Mouse (Mus musculus) left cerebral cortex, postnatal 14 days (tissue): ENCODE measurements around the gene Srsf4. TPM values are rescaled to one million over a fixed set of nuclear protein-coding genes. Genes with fewer than 3 reads are reported as not detected.

Experiments
- DNase-seq, 2 experiments: peaks; one replicate each; pipeline ENCODE4 v3.0.0; 2021 to 2022; ENCODE audit warnings: low spot score in 2 of 2, mixed read lengths in 1 of 2
- intact Hi-C: fragments of 180-260 bp; cut with DNase I; formaldehyde crosslinking; loops from one replicate; pipeline ENCODE4 v1.15.1; 2025
- total RNA-seq, 2 experiments: library from RNA; stranded (reverse); gene quantifications; 2 replicates each; pipeline ENCODE4 v1.2.3; 2021

The Srsf4 gene
- total RNA-seq, 2 experiments from 2014 or later, result 67.2 to 78.6 TPM

DNA sequence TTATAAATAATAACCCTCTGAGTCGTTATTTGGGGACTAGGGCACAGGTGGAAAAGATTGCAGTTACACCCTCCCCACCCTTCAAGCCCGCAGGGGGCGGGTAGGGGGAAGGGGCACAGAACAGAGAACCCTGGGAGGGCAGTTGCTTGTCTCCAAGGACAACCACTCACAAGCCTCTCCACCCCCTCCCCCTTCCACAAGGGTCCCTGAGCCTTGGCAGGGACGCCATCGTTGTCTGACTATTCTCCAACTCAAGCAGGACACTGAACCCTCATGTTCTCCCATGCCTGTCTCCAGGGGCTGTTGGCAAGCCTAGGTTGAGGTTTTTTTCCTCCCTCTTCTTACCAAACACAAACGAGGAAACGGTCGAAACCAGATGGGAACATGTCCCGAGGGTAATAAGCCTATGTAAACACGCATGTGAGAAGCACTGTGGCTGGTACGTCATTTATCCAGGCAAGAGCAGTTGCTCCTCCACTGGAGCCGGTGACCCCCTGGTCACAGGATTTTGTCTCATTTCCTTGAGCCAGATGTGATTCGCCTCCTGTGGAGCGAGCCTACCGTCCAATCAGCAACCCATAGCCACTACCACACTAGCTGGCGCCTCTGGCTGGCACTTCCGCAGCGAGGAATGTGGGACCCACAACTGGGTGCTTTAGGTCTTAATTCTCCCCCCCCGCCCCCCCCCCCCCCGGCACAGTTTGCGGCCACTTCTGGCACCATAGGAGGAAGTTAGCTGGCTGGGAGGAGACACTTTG lies 37.0 kb downstream of the Srsf4 start:
- no peak for DNase-seq
- intact Hi-C loops, result no loop called here

GRCm38 (mm10) chr4:131911521-131911920 lies 38.1 kb downstream of the Srsf4 start:
- intact Hi-C loops, result no loop called here
- no peak for DNase-seq

DNA sequence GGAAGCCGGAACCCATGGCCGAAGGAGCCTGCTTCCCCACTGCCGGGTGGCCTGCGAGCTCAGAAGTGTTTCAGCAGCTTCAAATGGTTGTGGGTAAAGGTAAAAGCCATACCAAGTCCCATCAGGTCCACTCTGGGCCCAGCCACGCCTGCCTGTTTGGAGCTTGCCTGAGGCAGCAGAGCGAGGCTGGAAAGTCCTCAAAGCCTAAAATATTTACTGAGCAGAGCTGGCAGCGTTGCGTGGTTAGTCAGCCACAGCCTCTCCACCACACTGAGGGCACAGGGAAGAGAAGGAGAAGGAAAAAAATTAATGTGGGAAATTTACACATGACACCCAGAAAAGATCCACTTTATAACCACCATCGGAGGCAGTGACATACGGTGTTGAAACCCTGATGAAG lies 40.1 kb downstream of the Srsf4 start:
- intact Hi-C loops, result no loop called here
- no peak for DNase-seq

DNA sequence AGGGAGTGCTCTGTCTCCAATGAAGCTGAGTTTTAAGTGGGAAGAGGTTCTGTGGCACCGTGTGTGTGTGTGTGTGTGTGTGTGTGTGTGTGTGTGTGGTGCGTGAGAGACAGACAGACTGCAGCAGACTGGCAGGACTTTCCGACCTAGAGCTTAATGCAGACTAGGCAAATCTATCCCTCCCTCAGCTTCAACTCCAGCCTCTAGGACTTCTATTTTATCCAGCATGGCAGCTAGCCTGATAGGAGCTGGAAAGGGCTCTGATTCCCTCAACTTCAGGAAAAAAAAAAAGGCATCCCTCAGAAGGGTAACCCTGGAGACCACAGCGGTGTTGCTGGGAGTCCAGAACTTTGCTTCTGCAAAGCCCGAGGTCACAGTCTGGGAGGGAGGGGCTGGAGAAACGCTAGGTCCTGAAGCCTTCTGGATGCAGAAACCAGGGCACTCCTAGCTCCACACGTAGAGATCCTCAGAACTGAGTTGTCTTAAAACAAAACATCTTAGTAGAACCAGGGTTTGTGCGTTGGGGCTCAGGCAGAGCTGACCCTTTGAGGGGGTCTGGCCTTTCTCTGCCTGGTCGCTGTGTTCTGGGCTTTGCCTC lies 40.7 kb downstream of the Srsf4 start:
- no peak for DNase-seq
- intact Hi-C loops, result no loop called here

GRCm38 (mm10) chr4:131914891-131915469 lies 41.6 kb downstream of the Srsf4 start:
- DNase-seq, result no peak
- intact Hi-C loops, result loop anchor here (5.0 kb wide), 1 partner anchor 52 kb away; no protein-coding TSS in a partner anchor

DNA sequence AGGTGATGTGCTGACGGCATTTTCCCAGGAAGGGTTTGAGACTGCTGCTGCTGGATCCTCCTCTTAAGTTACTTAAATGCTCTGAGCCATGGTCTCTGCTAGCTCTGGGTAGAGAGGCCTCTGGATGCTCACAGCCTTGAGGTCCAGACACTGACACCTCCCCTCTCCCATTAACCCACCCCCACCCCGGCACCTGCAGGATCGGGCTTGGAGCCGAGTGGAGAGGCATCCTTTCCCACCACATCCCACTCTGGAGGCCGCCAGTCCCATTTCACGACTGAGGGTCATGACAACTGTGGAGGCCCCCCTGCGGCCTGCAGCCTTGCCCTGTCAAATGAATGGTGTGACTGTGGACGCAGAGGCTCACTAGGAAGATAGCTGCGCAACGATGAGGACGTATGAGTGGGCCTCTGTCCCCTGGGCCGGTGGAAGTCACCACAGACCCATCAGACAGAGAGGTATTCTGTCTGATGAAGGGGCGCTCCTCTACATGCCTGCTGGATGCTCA lies 42.5 kb downstream of the Srsf4 start:
- intact Hi-C loops, result loop anchor here (2.0 to 5.0 kb wide), 2 partner anchors 51 to 163 kb away; no protein-coding TSS in a partner anchor
- no peak for DNase-seq

DNA sequence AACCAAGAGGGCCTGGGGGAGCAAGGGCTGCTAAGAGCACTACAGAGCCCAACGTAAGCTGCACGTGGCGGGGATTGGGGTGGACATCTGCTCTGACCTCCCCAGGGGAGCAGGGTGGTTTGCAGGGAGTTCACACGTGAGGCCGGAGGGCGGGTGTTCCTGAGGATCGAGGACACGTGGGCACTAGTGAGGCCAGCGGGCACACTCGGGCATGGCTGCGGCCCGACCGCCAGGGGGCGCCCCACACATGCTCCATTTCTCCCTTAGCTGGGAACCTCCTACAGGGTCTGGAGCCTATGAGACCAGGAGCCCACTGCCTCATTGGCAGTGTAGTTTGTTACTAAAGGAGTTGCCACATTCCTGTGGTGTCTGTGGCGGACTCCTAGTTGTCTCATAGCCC lies 43.0 kb downstream of the Srsf4 start:
- peak; percentile 73 to 84 for DNase-seq
- intact Hi-C loops, result loop anchor here (2.0 to 5.0 kb wide), 2 partner anchors 51 to 162 kb away; no protein-coding TSS in a partner anchor

- intact Hi-C loops, result loop anchor here (2.0 to 5.0 kb wide), 2 partner anchors 50 to 162 kb away; no protein-coding TSS in a partner anchor
- DNase-seq, result no peak
Measured at GRCm38 (mm10) chr4:131917010-131917555, 43.7 kb downstream of the Srsf4 start.

DNA sequence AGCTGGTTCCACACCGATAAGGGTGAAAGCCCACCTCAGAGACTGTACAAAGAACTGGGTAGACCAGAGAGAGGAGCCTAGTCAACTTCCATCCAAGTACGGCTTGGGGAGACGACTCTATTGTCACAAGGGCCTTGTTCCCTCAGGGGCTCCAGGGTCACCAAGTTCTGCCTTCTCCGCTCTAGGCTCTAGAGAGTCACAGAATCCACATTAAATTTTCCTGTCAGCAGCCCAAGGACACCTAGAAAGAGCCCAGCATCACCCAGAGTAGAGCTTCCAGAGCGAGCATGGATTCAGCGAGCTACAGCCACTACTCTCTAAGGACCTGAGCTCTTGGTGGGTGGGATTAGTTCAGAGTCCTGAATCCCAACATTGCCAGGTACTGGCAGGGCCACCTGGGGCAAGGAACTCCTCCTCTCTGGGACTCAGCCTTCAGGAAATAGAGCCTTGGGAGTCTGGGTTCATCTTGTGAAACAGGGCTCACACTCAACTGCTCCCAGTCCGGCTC lies 44.7 kb downstream of the Srsf4 start:
- no peak for DNase-seq
- intact Hi-C loops, result loop anchor here (5.0 kb wide), 1 partner anchor 49 kb away; no protein-coding TSS in a partner anchor

GRCm38 (mm10) chr4:131918711-131919500 lies 45.5 kb downstream of the Srsf4 start:
- intact Hi-C loops, result loop anchor here (5.0 kb wide), 1 partner anchor 48 kb away; no protein-coding TSS in a partner anchor
- DNase-seq, result no peak

DNA sequence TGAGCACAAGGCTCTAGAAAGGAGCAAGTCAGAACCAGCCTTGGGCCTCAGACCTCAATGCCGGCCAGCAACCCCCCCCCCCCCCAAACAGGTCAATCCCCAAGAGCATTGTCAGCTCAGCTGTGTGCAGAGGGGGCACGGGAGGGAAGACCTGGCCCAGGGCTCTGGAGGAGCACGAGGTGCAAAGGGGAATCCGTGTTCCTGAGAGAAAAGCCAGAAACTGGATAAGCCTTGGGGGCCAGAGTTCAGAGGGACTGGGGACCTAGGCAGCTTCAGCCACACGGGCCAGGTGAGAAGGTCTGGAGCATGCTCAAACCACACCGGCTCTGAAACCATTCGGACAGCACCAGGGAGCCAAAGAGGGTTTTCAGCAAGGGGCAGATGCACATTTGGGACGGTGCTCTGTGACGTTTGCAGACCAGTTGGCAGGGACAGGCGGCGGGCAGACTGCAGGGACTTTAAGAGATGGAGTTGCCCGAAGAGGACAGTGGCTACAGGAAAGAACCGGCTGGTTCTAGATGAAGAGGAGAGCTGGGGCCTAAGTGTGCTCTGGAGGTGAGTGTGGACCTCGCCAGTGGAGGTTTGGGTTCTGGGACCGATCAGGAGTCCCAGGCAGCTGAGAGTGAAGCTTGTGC lies 46.2 kb downstream of the Srsf4 start:
- intact Hi-C loops, result loop anchor here (5.0 kb wide), 1 partner anchor 48 kb away; no protein-coding TSS in a partner anchor
- no peak for DNase-seq

DNA sequence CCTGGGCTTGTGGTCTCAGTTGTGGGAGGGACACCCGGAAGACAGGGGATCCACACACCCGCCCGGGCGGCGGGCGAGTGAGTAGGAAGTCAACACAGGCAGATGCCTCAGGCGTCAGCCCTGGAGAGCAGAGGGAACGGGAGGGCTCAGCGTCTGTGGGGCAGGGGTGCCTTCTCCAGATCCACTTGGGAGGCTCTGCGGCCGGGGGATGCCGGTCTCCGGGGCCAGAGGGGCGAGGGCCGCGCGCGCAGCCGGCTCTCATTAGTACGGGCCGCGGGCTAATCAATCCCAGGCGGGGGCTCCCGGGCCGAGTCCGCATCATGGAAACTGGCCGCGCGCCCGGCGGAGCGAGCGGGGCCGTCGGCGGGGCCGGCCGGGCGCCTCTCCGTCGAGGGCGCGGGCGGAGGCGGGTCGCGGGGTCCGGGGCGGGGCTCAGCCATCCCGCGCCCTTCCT lies 46.8 kb downstream of the Srsf4 start:
- intact Hi-C loops, result no loop called here
- no peak for DNase-seq

- intact Hi-C loops, result no loop called here
- DNase-seq, result no peak
Measured at GRCm38 (mm10) chr4:131920595-131921351, 47.4 kb downstream of the Srsf4 start.

GRCm38 (mm10) chr4:131921461-131922346 lies 48.3 kb downstream of the Srsf4 start, which contains the start of gene Tmem200b:
Tmem200b (plus strand) TSS chr4:131921771.
- peak in 1 of 2 experiments; percentile 46 for DNase-seq
- intact Hi-C loops, result no loop called here

GRCm38 (mm10) chr4:131922404-131922803 lies 49.0 kb downstream of the Srsf4 start:
- no peak for DNase-seq
- intact Hi-C loops, result no loop called here

GRCm38 (mm10) chr4:131924096-131924810 lies 50.8 kb downstream of the Srsf4 start:
- intact Hi-C loops, result no loop called here
- DNase-seq, result no peak
